Mouse (Mus musculus) cortical plate, adult 2 months (tissue): Measurements from ENCODE around the gene Ppef1.

Experiments used
- CTCF ChIP-seq: fragments of 200-500 bp; IDR thresholded peaks from 2 replicates; pipeline ENCODE4 v1.5.1; 2011; ENCODE audit warnings: mild to moderate bottlenecking, control low read depth, low read length; ENCODE audit not compliant: insufficient read depth; ENCODE audit errors: extremely low read depth
- POLR2A ChIP-seq: fragments of 200-500 bp; IDR thresholded peaks from 2 replicates; pipeline ENCODE4 v1.6.1; 2011; ENCODE audit warnings: mild to moderate bottlenecking, low read length, control low read depth; ENCODE audit not compliant: insufficient read depth; ENCODE audit errors: extremely low read depth

DNA sequence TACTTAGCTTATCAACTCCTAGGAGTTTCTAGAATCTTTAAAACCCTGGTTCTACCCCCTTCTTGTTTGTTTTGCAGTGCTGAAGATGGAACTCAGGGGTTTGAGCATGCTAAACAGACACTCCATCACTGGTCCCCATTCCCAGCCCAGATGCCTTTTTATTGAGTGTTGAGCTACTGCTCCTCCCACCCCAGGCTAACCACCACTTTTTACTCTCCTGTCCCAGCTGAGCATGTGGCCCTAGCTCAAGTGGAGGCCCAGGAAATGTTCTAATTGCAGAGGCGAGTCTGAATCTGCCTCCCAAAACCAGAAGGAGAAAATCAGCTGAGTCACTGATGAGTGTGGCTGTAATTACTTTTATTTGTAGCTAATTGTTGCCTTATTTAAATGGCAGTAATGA, 150.5 kb downstream of the Ppef1 start:
- TF ChIP-seq CTCF (no peak), POLR2A (no peak)
